Mouse (Mus musculus) heart, embryonic 13.5 days (tissue): ENCODE results near the gene Fen1. TPM values are rescaled to one million over a fixed set of nuclear protein-coding genes. Genes with fewer than 3 reads are reported as not detected.

ENCODE experiments used
- ATAC-seq: fragments of 200-750 bp; cut with Nextera tagmentation; 2 replicates; pipeline ENCODE4 v1.8.0; 2017; ENCODE audit warnings: moderate TSS enrichment; ENCODE audit not compliant: insufficient number of reproducible peaks, low FRiP score, low TSS enrichment; ENCODE audit errors: extremely low read depth
- H3K27ac ChIP-seq: fragments of 300-500 bp; sonication (generic); replicated peaks from 2 replicates; pipeline ENCODE4 v1.5.1; 2015; ENCODE audit warnings: moderate library complexity, mild to moderate bottlenecking, inconsistent platforms
- H3K27me3 ChIP-seq: fragments of 300-500 bp; sonication (generic); replicated peaks from 2 replicates; pipeline ENCODE4 v1.6.1; 2015; ENCODE audit warnings: mild to moderate bottlenecking, inconsistent platforms
- H3K36me3 ChIP-seq: fragments of 300-500 bp; sonication (generic); 2 replicates; pipeline ENCODE4 v1.6.1; 2015; ENCODE audit warnings: mild to moderate bottlenecking, inconsistent platforms
- H3K4me1 ChIP-seq: fragments of 300-500 bp; sonication (generic); 2 replicates; pipeline ENCODE4 v1.6.1; 2015; ENCODE audit warnings: inconsistent platforms
- H3K4me2 ChIP-seq: fragments of 300-500 bp; sonication (generic); 2 replicates; pipeline ENCODE4 v1.6.1; 2015; ENCODE audit warnings: inconsistent platforms, mild to moderate bottlenecking, moderate library complexity
- H3K4me3 ChIP-seq: fragments of 300-500 bp; sonication (generic); 2 replicates; pipeline ENCODE4 v1.5.1; 2015; ENCODE audit warnings: moderate library complexity, mild to moderate bottlenecking, inconsistent platforms
- H3K9ac ChIP-seq: fragments of 300-500 bp; sonication (generic); 2 replicates; pipeline ENCODE4 v1.6.1; 2015; ENCODE audit warnings: inconsistent platforms, mild to moderate bottlenecking, moderate library complexity
- H3K9me3 ChIP-seq: fragments of 300-500 bp; sonication (generic); 2 replicates; pipeline ENCODE4 v1.6.1; 2016; ENCODE audit warnings: inconsistent platforms
- WGBS: fragments of 180-500 bp; shearing (Covaris S2); methylation state at CpG from one replicate; pipeline ENCODE4 v1.1.7; 2015; ENCODE audit warnings: mixed read lengths; 5-methylcytosine and 5-hydroxymethylcytosine counted together
- polyA plus RNA-seq: library from polyadenylated mRNA; unstranded; fragments of >200 nt; fragmentation: Nextera tagmentation; extraction: Ambion mirVana; gene quantifications from 2 replicates; pipeline ENCODE4 v1.2.1, GENCODE M21; 2015

Fen1 gene
- polyA plus RNA-seq, 1 experiment from 2014 or later, result 49.0 TPM

GRCm38 (mm10) chr19:10213796-10214471, 10.0 kb upstream of the Fen1 start:
- H3K4me1 ChIP-seq, result no peaks in the 10 kb centered on the region
- H3K4me2 ChIP-seq, result no peak overlapping the region
- H3K36me3 ChIP-seq, result peaks cover 65% of the 10 kb centered on the region
- H3K9me3 ChIP-seq, result no peaks in the 10 kb centered on the region
- H3K27me3 ChIP-seq, result no peaks in the 10 kb centered on the region
- H3K4me3 ChIP-seq, result no peak overlapping the region
- ATAC-seq, result no peak
- WGBS, result 82% methylated on average over 10 of the region's 10 CpGs
- H3K27ac ChIP-seq, result no peak overlapping the region
- H3K9ac ChIP-seq, result no peak overlapping the region

GRCm38 (mm10) chr19:10210885-10211284, 6.9 kb upstream of the Fen1 start:
- H3K27ac ChIP-seq, result no peak overlapping the region
- H3K4me1 ChIP-seq, result no peaks in the 10 kb centered on the region
- no peak overlapping the region for H3K4me2 ChIP-seq
- H3K4me3 ChIP-seq, result no peak overlapping the region
- no peaks in the 10 kb centered on the region for H3K9me3 ChIP-seq
- H3K27me3 ChIP-seq, result no peaks in the 10 kb centered on the region
- H3K9ac ChIP-seq, result no peak overlapping the region
- peaks cover 80% of the 10 kb centered on the region for H3K36me3 ChIP-seq
- ATAC-seq, result no peak
- WGBS, result 66% methylated on average over 4 of the region's 4 CpGs

- no peaks in the 10 kb centered on the region for H3K27me3 ChIP-seq
- no peak for ATAC-seq
- H3K9ac ChIP-seq, result no peak overlapping the region
- 79% methylated on average over 3 of the region's 3 CpGs for WGBS
- H3K4me1 ChIP-seq, result peaks cover 10% of the 10 kb centered on the region
- H3K27ac ChIP-seq, result no peak overlapping the region
- H3K36me3 ChIP-seq, result peaks cover 82% of the 10 kb centered on the region
- no peak overlapping the region for H3K4me3 ChIP-seq
- no peaks in the 10 kb centered on the region for H3K9me3 ChIP-seq
- H3K4me2 ChIP-seq, result no peak overlapping the region
Measured at GRCm38 (mm10) chr19:10208851-10209250, 4.9 kb upstream of the Fen1 start.

GRCm38 (mm10) chr19:10205051-10205450, 1.1 kb upstream of the Fen1 start:
- H3K27ac ChIP-seq, result peak overlapping the region; percentile 90
- H3K4me3 ChIP-seq, result peak overlapping the region; percentile 95
- H3K9me3 ChIP-seq, result no peaks in the 10 kb centered on the region
- peaks cover 19% of the 10 kb centered on the region for H3K4me1 ChIP-seq
- H3K4me2 ChIP-seq, result peak overlapping the region; percentile 91
- WGBS, result 65% methylated on average over 6 of the region's 6 CpGs
- H3K27me3 ChIP-seq, result no peaks in the 10 kb centered on the region
- peak overlapping the region; percentile 95 for H3K9ac ChIP-seq
- no peak for ATAC-seq
- peaks cover 59% of the 10 kb centered on the region for H3K36me3 ChIP-seq

- H3K9me3 ChIP-seq, result no peaks in the 10 kb centered on the region
- peaks cover 19% of the 10 kb centered on the region for H3K4me1 ChIP-seq
- H3K36me3 ChIP-seq, result peaks cover 59% of the 10 kb centered on the region
- H3K27me3 ChIP-seq, result no peaks in the 10 kb centered on the region
- peak overlapping the region; percentile 95 for H3K9ac ChIP-seq
- no peak for ATAC-seq
- H3K4me3 ChIP-seq, result peak overlapping the region; percentile 95
- peak overlapping the region; percentile 91 for H3K4me2 ChIP-seq
- peak overlapping the region; percentile 90 for H3K27ac ChIP-seq
- WGBS, result 1% methylated on average over 5 of the region's 5 CpGs
Measured at GRCm38 (mm10) chr19:10204616-10205001, 640 bp upstream of the Fen1 start.

- peak; percentile 19; the same call in 1 of the 2 replicates for ATAC-seq
- H3K4me3 ChIP-seq, result peak overlapping the region; percentile 95
- no peaks in the 10 kb centered on the region for H3K27me3 ChIP-seq
- peaks cover 52% of the 10 kb centered on the region for H3K36me3 ChIP-seq
- H3K9me3 ChIP-seq, result no peaks in the 10 kb centered on the region
- H3K9ac ChIP-seq, result peak overlapping the region; percentile 95
- WGBS, result 2% methylated on average over 23 of the region's 23 CpGs
- H3K4me2 ChIP-seq, result peak overlapping the region; percentile 91
- peak overlapping the region; percentile 90 for H3K27ac ChIP-seq
- peaks cover 22% of the 10 kb centered on the region for H3K4me1 ChIP-seq
Measured at GRCm38 (mm10) chr19:10203146-10203847, 672 bp downstream of the Fen1 start.

DNA sequence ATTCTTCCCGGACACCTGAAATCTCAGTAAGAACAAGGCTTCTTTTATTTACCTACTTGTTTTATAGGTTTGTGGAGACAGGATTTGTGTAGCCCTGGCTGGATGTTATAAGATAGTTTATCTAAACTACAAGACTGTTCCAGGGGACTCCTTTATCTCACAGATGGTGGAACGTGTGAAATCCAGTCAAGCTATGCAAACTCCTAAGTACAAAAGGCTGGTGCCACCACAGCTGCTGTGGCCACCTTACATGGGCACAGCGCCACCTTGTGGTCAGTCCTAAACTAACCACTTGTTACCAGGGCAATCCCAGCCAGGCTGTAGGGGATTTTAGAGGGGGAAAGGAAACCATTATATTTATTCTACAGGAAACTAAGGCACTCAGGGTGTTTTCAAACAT, 5.2 kb downstream of the Fen1 start:
- 28% methylated on average over 3 of the region's 3 CpGs for WGBS
- no peaks in the 10 kb centered on the region for H3K27me3 ChIP-seq
- no peak overlapping the region for H3K4me3 ChIP-seq
- no peaks in the 10 kb centered on the region for H3K9me3 ChIP-seq
- H3K4me1 ChIP-seq, result peaks cover 13% of the 10 kb centered on the region
- peaks cover 63% of the 10 kb centered on the region for H3K36me3 ChIP-seq
- no peak overlapping the region for H3K27ac ChIP-seq
- no peak for ATAC-seq
- H3K9ac ChIP-seq, result no peak overlapping the region
- H3K4me2 ChIP-seq, result no peak overlapping the region

GRCm38 (mm10) chr19:10198286-10198685, 5.7 kb downstream of the Fen1 start:
- Histone ChIP-seq H3K9ac (no peak overlapping the region), H3K9me3 (no peaks in the 10 kb centered on the region), H3K27ac (no peak overlapping the region), H3K4me2 (no peak overlapping the region), H3K4me3 (no peak overlapping the region), H3K4me1 (peaks cover 12% of the 10 kb centered on the region), H3K36me3 (peaks cover 67% of the 10 kb centered on the region), H3K27me3 (no peaks in the 10 kb centered on the region)
- WGBS, result 66% methylated on average over 2 of the region's 2 CpGs
- ATAC-seq, result no peak

- Histone ChIP-seq H3K36me3 (peaks cover 79% of the 10 kb centered on the region), H3K27ac (no peak overlapping the region), H3K4me3 (no peak overlapping the region), H3K27me3 (no peaks in the 10 kb centered on the region), H3K9ac (no peak overlapping the region), H3K4me2 (no peak overlapping the region), H3K4me1 (peaks cover 4% of the 10 kb centered on the region; the same call in 1 of the 2 replicates), H3K9me3 (no peaks in the 10 kb centered on the region)
- 85% methylated on average over 4 of the region's 4 CpGs for whole genome bisulfite sequencing
- ATAC-seq, result no peak
Measured at GRCm38 (mm10) chr19:10197130-10197529, 6.8 kb downstream of the Fen1 start.

DNA sequence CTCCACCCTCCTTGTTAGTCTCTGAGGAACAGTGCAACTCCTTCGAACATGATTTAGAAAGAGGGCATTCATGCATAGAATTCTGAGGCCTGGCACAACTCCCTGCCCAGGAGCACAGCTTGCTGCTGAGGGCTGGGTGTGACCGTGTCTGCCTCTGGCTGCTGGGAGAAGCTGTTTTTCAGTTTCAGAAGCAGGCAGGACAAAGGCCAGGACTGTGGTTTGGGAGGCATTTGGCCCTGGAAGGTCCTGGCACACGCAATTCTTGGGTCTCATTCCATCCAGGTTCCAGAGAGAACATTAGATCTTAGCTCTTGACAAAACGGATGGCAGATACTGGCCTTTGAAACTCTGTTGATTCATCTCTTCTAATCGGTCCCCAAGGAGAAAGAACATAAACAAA, 8.7 kb downstream of the Fen1 start:
- no peaks in the 10 kb centered on the region for H3K27me3 ChIP-seq
- H3K4me2 ChIP-seq, result no peak overlapping the region
- no peak overlapping the region for H3K27ac ChIP-seq
- H3K4me1 ChIP-seq, result peaks cover 9% of the 10 kb centered on the region
- no peak overlapping the region for H3K4me3 ChIP-seq
- no peak for ATAC-seq
- H3K9ac ChIP-seq, result no peak overlapping the region
- peaks cover 84% of the 10 kb centered on the region for H3K36me3 ChIP-seq
- WGBS, result 79% methylated on average over 5 of the region's 5 CpGs
- H3K9me3 ChIP-seq, result no peaks in the 10 kb centered on the region

DNA sequence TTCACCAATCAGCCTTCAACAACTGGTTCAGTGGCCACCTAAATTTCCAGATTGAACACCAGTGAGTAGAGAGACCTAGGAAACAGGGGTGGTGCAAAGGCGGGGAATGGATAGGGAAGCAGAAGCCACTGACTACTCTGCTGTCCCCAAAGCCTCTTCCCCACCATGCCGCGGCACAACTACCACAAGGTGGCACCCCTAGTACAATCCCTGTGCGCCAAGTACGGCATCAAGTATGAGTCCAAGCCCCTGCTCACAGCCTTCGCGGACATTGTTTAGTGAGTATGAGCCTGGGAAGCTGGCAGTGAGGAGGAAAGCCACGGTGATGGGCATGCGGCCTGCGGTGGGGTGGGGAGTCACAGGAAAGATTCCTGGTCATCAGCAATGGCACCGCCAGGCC, 9.6 kb downstream of the Fen1 start:
- no peak for ATAC-seq
- no peak overlapping the region for H3K27ac ChIP-seq
- no peak overlapping the region for H3K9ac ChIP-seq
- no peak overlapping the region for H3K4me3 ChIP-seq
- peaks cover 9% of the 10 kb centered on the region for H3K4me1 ChIP-seq
- peaks cover 84% of the 10 kb centered on the region for H3K36me3 ChIP-seq
- no peak overlapping the region for H3K4me2 ChIP-seq
- 81% methylated on average over 11 of the region's 11 CpGs for WGBS
- no peaks in the 10 kb centered on the region for H3K9me3 ChIP-seq
- no peaks in the 10 kb centered on the region for H3K27me3 ChIP-seq

DNA sequence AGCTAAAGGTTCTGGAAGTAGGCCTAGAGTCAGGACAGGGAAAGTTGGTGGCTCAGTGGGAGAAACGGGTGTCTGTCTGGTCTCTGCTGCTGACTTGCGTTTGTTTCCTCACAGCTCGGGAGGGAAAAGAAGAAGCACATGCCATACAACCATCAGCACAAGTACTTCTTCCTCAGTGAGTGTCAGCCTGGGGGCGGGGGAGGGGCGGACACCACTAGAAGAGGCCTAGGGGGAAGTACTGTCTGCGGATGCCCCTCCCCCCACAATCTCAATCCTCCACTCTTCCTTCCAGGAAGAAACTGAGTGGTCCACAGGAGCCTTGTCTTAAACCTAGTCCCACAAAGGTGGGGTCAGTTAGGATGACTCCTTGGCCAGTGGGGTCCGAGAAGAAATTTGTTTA, 12.6 kb downstream of the Fen1 start:
- H3K27me3 ChIP-seq, result no peaks in the 10 kb centered on the region
- no peak overlapping the region for H3K4me3 ChIP-seq
- no peaks in the 10 kb centered on the region for H3K9me3 ChIP-seq
- ATAC-seq, result no peak
- no peak overlapping the region for H3K4me2 ChIP-seq
- H3K27ac ChIP-seq, result no peak overlapping the region
- H3K4me1 ChIP-seq, result peaks cover 5% of the 10 kb centered on the region
- peaks cover 100% of the 10 kb centered on the region for H3K36me3 ChIP-seq
- 45% methylated on average over 7 of the region's 7 CpGs for WGBS
- H3K9ac ChIP-seq, result no peak overlapping the region
